In the genomic region with DNA sequence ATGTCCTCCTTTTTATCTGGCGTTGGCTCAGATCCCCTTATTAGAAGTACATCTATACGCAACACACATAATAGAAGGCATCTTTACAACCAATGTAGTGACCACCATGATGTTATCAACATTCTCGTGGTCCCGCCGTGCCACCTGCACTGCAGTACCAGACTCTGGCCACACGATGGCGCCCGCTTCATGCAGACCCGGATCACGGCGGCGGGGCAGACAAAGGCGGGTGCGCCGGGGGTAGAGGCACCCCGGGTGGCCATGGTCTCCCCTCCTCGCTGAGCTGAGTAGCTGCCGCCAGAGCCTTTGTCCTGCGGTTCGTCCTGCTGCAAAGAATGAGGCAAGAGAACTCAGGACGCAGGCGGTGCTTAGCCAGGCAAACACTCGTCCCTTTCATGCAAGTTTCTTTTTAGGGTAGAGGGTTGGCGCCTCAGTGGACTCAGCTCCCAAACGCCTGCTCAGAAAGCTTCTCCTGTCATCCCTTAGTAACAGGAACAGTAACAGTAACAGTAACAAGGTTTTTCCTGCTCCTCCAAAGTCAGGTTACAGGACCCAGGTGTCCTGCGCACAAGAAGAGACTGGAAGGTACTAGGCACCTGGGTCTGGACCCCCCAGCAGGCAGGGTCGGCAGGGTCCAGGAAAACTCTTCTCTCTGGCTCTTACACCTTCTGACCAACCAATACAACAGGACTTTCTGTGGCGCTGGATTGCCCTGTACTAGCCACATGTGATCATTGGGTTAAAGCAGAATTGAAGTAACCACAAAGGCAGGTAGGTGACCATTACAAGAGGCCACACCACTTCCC, we compare ENCODE assay signal across 8 mouse cellular contexts. TPM values are rescaled to one million over a fixed set of nuclear protein-coding genes. Genes with fewer than 3 reads are reported as not detected.
DNase-seq lines count a peak whose midpoint lies in the region; ATAC-seq lines count a peak whose summit lies in the region.

No protein-coding gene starts in this region.

- no peaks in the 10 kb centered on the region for H3K36me3 ChIP-seq in embryonic facial prominence, embryonic 13.5 days
- no peaks in the 10 kb centered on the region for H3K36me3 ChIP-seq in kidney, embryonic 14.5 days (ENCODE audit: control insufficient read depth, insufficient read depth, low read length)
- H3K36me3 ChIP-seq in limb, embryonic 15.5 days: no peaks in the 10 kb centered on the region

- H3K27me3 ChIP-seq in embryonic facial prominence, embryonic 13.5 days: no peaks in the 10 kb centered on the region
- 0 out of 2 replicates have a peak, but pooled peaks cover 3% of the 10 kb centered on the region for H3K27me3 ChIP-seq in kidney, embryonic 14.5 days (ENCODE audit: control insufficient read depth, insufficient read depth, low read length)
- no peaks in the 10 kb centered on the region; the same call in 1 of the 2 replicates for H3K27me3 ChIP-seq in limb, embryonic 15.5 days

- 4% methylated on average over 28 of the region's 28 CpGs for WGBS in embryonic facial prominence, embryonic 13.5 days
- WGBS in kidney, embryonic 14.5 days: 4% methylated on average over 28 of the region's 28 CpGs
- 5% methylated on average over 28 of the region's 28 CpGs for WGBS in limb, embryonic 15.5 days

- H3K4me2 ChIP-seq in embryonic facial prominence, embryonic 13.5 days: peak overlapping the region; percentile 64
- H3K4me2 ChIP-seq in kidney, embryonic 14.5 days (replicated peaks; ENCODE audit: low read depth, low read length): peak overlapping the region; percentile 66
- peak overlapping the region; percentile 67 for H3K4me2 ChIP-seq in limb, embryonic 15.5 days

- peak; percentile 82; the same call in 1 of the 2 replicates for ATAC-seq in embryonic facial prominence, embryonic 13.5 days (ENCODE audit: insufficient number of reproducible peaks, insufficient read depth, low FRiP score, low TSS enrichment, low read depth)
- peak; percentile 88 for ATAC-seq in kidney, embryonic 14.5 days (ENCODE audit: low FRiP score, low TSS enrichment)
- 0 out of 2 replicates have a peak, but pooled peaks have one; percentile 58 for ATAC-seq in limb, embryonic 15.5 days (ENCODE audit: insufficient number of reproducible peaks, low FRiP score, low TSS enrichment, low read depth)

- peaks cover 9% of the 10 kb centered on the region for H3K4me1 ChIP-seq in embryonic facial prominence, embryonic 13.5 days
- H3K4me1 ChIP-seq in kidney, embryonic 14.5 days (ENCODE audit: control insufficient read depth, insufficient read depth, low read length): 0 out of 2 replicates have a peak, but pooled peaks cover 2% of the 10 kb centered on the region
- 0 out of 2 replicates have a peak, but pooled peaks cover 5% of the 10 kb centered on the region for H3K4me1 ChIP-seq in limb, embryonic 15.5 days

- H3K27ac ChIP-seq in embryonic facial prominence, embryonic 13.5 days: peak overlapping the region; percentile 57; the same call in 1 of the 2 replicates
- H3K27ac ChIP-seq in kidney, embryonic 14.5 days (ENCODE audit: low read depth, low read length): no peak overlapping the region
- H3K27ac ChIP-seq in limb, embryonic 15.5 days: no peak overlapping the region

- DNase-seq in 3134 (ENCODE audit: extremely low read depth, insufficient read length, low spot score): peak; percentile 45
- DNase-seq in adrenal gland, postnatal 36 days: peak; percentile 81
- peak; percentile 55 for DNase-seq in heart, adult 8-10 months (ENCODE audit: low spot score)
- peak; percentile 18 to 63 for DNase-seq in monocyte, adult 2 months (ENCODE audit: low read depth in 1 of 2, low spot score in 2 of 2)
- DNase-seq in spleen, postnatal 36 days (ENCODE audit: low spot score in 2 of 2): peak; percentile 74 to 77

- H3K4me3 ChIP-seq in embryonic facial prominence, embryonic 13.5 days: peak overlapping the region; percentile 53
- peak overlapping the region; percentile 52 for H3K4me3 ChIP-seq in kidney, embryonic 14.5 days (ENCODE audit: low read length)
- H3K4me3 ChIP-seq in limb, embryonic 15.5 days: peak overlapping the region; percentile 53

- H3K9ac ChIP-seq in embryonic facial prominence, embryonic 13.5 days: peak overlapping the region; percentile 78
- peak overlapping the region; percentile 54 for H3K9ac ChIP-seq in kidney, embryonic 14.5 days (ENCODE audit: low read depth, low read length)
- peak overlapping the region; percentile 57 for H3K9ac ChIP-seq in limb, embryonic 15.5 days

- no peaks in the 10 kb centered on the region for H3K9me3 ChIP-seq in embryonic facial prominence, embryonic 13.5 days
- H3K9me3 ChIP-seq in kidney, embryonic 14.5 days (ENCODE audit: control insufficient read depth, low read length): no peaks in the 10 kb centered on the region
- H3K9me3 ChIP-seq in limb, embryonic 15.5 days: no peaks in the 10 kb centered on the region

RNA-seq across cellular contexts. Expression of gene A830031A19Rik, which starts 25.4 kb away (rescaled TPM):
- total RNA-seq in adrenal gland, postnatal 36 days (2021): not detected
- polyA plus RNA-seq in embryonic facial prominence, embryonic 13.5 days (2015; fragmentation: Nextera tagmentation; extraction: Ambion mirVana): not detected in 2 replicates
- total RNA-seq in heart, adult 8-10 months (2022): not detected
- polyA plus RNA-seq in kidney, embryonic 14.5 days (2014; fragmentation: Nextera tagmentation; extraction: Ambion mirVana): not detected in 2 replicates
- 0.20 TPM in 1 of 2 replicates, not detected in the other for polyA plus RNA-seq in limb, embryonic 15.5 days (2015; fragmentation: Nextera tagmentation; extraction: Ambion mirVana)

RNA-seq across cellular contexts. Expression of gene Bcl11a, which starts 28.4 kb away (rescaled TPM):
- total RNA-seq in adrenal gland, postnatal 36 days (2021): 1 to 10 TPM; 4.9 to 5.4 TPM
- polyA plus RNA-seq in embryonic facial prominence, embryonic 13.5 days (2015; fragmentation: Nextera tagmentation; extraction: Ambion mirVana): 70.0 and 79.1 TPM in 2 replicates
- total RNA-seq in heart, adult 8-10 months (2022): 1 to 10 TPM; 2.6 to 4.0 (median 2.9) TPM
- 2.6 and 2.8 TPM in 2 replicates for polyA plus RNA-seq in kidney, embryonic 14.5 days (2014; fragmentation: Nextera tagmentation; extraction: Ambion mirVana)
- 52.1 and 60.9 TPM in 2 replicates for polyA plus RNA-seq in limb, embryonic 15.5 days (2015; fragmentation: Nextera tagmentation; extraction: Ambion mirVana)

Comparison
In these comparisons a context has a peak if more than half of its experiments do, and no peak if none do; other contexts are left out.
1. RNA of gene Bcl11a, which starts 28.4 kb away (polyA plus RNA-seq): 70.0 to 79.1 TPM in embryonic facial prominence, embryonic 13.5 days and 52.1 to 60.9 TPM in limb, embryonic 15.5 days; 2.6 to 2.8 TPM in kidney, embryonic 14.5 days; every median in the first group is over 10 times any median in the second.
2. Peak in every context shown above with its lines, with median percentiles within 50 percentile points of each other: DNase-seq, ATAC-seq, H3K4me2 ChIP-seq, H3K4me3 ChIP-seq and H3K9ac ChIP-seq.